Mouse (Mus musculus) fat pad, adult 2 months (tissue): ENCODE measurements around the gene Krtap21-1.

Experiments used
- DNase-seq: peaks from one replicate; pipeline ENCODE4 v3.0.0-alpha.2; 2011; ENCODE audit warnings: low read depth, low spot score; ENCODE audit errors: extremely low read depth

Gene Krtap21-1

GRCm38 (mm10) chr16:89403768-89404167, at the start of gene Krtap21-1:
Krtap21-1 (minus strand) TSS chr16:89403868.
- DNase-seq: no peak

- no peak for DNase-seq
Measured at GRCm38 (mm10) chr16:89429586-89429985, 25.9 kb upstream of the Krtap21-1 start.

GRCm38 (mm10) chr16:89425310-89425709, 21.6 kb upstream of the Krtap21-1 start:
- no peak for DNase-seq

GRCm38 (mm10) chr16:89420011-89420410, 16.3 kb upstream of the Krtap21-1 start, which contains the start of gene Krtap6-2:
Krtap6-2 (minus strand) TSS chr16:89420111.
- DNase-seq: no peak

- no peak for DNase-seq
Measured at GRCm38 (mm10) chr16:89416311-89416710, 12.6 kb upstream of the Krtap21-1 start.

- DNase-seq: no peak
Measured at GRCm38 (mm10) chr16:89410345-89411068, 6.8 kb upstream of the Krtap21-1 start.

- no peak for DNase-seq
Measured at GRCm38 (mm10) chr16:89372734-89373461, 30.8 kb downstream of the Krtap21-1 start.
